Mouse (Mus musculus) lung, postnatal 0 days (tissue): ENCODE results near the gene Celsr1.

Experiments
- CTCF ChIP-seq: IDR thresholded peaks from 2 replicates; pipeline ENCODE4 v1.5.1; 2016; ENCODE audit warnings: antibody characterized with exemption, mild to moderate bottlenecking
- EP300 ChIP-seq: IDR thresholded peaks from 2 replicates; pipeline ENCODE4 v1.6.1; 2016; ENCODE audit warnings: antibody characterized with exemption, mild to moderate bottlenecking, control low read depth

DNA sequence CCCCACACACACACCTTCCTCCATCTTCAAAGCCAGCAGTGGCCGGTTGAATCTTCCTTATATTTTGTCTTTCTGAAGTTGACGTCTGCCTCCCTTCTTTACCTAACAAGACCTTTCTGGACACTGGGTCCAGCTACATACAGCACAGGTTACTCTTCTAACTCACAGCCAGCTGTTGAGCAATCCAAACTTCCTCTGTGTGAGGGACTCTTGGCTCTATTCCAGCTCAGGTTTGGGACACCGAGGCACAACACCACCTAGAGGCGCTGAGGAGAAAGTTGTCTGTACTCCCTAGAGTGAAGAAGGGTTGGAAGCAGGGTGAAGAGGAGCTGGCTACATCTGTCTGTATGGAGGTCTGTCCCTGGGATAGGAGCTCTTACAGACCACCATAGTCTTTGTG lies 8.8 kb upstream of the Celsr1 start:
- TF ChIP-seq CTCF (peak; percentile 58), EP300 (no peak)
